Mouse (Mus musculus): Measurements from ENCODE around the gene Asprv1.

DNA sequence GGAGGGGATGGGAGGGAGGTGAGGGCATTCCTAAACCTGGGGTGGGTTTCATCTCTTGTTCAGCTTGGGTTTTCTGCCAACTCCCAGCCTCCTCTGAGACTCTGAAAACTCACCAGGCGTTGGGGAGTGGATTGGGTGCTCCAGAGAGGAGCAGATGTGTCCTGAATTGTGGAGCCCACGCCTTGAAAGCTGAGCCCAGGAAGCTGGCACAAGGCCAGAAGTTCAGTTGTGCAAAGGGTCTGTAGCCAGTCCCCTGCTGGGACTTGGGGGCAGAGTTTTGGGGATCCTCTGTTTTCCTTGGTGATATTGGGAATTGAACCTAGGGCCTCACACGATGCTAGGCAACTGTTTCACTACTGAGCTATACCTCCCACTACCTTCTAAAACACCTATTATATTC is 2.2 kb downstream of the Asprv1 start:
- TF ChIP-seq POLR2A (IDR thresholded peaks at IDR 0.05; ENCODE audit: insufficient read depth, low read depth, low read length) (no peak), CTCF (IDR thresholded peaks at IDR 0.05; ENCODE audit: insufficient read depth, low read depth, low read length) (no peak)
